Mouse (Mus musculus) cerebellum, postnatal 36 days (tissue): ENCODE results near the gene Mboat2.
A peak's percentile ranks its signal among the peaks of the same experiment; 100 is the strongest.

Experiments
- DNase-seq, 2 experiments: peaks; one replicate each; pipeline ENCODE4 v3.0.0; 2021 to 2022; ENCODE audit warnings: mixed read lengths in 2 of 2

Gene Mboat2

DNA sequence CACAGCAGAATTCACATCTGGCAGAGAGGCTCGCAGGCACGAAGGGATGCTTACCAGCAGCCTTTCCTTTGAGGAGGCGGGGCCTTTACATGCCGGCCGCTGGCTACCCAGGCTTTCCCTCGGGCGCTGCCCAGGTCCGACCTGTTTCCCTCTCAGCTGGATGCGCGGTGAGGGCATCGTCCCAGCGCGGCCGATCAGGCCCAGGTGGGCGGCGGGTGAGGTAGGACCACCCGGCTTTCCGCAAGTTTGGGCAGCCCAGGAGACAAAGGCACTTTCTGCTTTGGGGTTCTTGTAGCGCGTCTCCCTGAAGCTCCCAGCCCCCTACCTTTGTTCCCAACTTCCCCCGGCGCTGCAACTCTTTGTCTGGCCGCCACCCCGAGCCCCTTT lies at the start of gene Mboat2:
Gene Mboat2, plus strand, starts transcription at position 114 of the 387 bp plus-strand sequence.
- peak; percentile 18 to 36 for DNase-seq

DNA sequence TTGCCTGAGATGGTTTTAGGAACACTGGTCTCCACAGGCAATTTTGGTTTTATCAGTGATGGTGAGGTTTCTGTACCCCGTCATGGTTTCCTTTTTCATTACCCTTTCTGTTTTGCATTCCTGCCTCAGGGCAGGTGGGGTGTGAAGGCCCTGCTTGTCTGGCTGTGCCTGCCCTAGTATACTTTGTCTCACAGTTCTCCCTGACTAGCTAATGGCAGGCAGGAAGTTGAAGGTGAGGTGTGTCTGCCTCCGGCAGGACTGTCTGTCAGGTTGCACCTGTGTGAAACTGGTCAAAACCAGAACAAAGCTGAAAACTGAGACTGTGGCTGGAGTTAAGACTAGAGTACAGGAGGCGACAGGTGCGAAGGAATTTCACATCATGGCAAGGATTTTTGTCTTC lies 46.9 kb upstream of the Mboat2 start:
- no peak for DNase-seq

DNA sequence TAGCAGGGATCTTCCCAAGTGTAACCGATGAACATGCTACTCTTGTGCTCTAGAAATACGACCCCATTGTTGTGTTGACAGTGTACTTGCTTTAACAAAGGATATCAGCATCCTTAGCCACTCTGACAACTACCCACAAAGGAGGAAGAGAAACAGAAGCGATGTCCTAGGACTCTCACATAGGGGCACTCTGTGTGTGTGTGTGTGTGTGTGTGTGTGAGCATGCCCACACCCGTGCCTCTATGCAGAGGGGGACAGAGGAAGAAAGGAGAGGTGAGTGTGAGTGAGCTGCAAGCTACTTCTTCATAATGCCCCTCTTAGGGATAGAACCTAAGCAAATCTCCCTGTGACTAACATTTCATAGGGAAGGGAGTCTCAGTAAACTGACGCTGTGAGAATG lies 44.8 kb upstream of the Mboat2 start:
- DNase-seq, result no peak

DNA sequence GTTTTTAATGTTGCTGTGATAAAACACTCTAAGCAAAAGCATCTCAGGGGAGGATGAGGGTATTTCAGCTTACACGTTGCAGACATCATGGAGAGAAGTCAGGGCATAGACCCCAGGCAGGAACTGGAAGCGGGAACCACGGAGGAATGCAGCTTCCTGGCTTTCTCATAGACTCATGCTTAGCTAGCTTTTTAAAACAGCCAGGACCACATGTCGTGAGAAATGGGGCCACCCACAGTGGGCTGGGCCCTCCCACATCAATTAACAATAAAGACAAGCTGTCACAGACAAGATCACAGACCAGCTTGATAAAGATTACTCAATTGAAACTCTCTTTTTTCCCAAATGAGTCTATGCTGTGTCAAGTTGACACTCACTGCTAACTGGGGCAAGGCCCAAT lies 44.4 kb upstream of the Mboat2 start:
- no peak for DNase-seq

DNA sequence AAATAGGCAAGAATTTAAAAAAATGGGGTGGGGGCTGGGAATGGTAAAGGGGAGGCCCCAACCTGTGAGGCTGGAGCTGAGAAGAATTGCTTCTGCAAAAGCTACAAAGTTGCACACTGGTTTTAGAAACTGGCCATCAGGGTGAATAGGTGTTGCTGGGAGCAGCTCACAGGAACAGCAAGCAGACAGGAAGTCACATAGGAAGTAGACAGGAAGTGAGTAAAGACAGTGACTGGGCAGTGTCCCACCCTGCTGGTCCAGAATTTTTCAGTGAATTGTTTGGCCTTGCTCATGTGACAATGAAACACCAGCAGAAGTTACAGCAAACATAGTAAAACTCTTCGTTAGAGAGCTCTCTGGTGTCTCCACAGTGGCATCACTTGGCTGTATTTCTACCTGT lies 41.0 kb upstream of the Mboat2 start:
- no peak for DNase-seq

DNA sequence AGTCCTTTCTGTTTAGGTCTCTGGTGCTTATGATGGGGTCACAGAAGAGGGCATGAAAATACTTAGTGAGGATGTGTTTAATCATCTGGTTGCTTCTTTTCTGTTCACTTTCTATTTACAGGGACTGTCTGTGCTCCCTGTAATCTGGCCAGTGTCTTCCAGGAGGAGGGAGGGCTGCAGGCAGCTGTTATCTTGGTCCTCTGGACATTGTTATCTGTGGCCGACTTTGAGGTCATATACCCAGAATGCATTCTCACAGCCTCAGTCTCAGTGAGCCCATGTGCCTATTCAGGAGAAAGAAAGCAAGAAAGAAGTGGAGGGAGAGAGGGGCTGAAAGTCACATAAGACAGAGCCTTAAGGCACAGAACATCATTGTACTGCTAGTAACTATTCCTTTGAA lies 19.4 kb upstream of the Mboat2 start:
- DNase-seq, result no peak

DNA sequence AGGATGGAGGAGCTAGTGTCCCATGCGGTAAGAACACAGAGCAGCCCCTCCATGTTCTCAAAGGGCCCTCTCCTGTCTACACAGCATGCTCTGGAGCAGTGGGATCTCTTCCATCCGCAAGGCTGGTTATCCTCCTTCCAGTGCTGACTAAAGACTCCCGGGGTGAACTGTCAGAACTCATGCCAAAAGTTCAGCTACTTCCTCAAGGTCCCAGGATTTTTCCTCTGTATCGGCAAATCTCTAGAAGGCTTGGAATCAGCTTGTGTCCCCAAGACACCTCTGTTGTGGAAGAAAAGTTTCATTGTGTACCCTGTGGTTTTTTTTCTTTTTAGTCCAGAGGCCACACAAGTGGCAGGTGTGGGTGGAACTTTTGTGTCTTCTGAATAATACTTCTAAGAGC lies 18.8 kb upstream of the Mboat2 start:
- DNase-seq, result no peak

DNA sequence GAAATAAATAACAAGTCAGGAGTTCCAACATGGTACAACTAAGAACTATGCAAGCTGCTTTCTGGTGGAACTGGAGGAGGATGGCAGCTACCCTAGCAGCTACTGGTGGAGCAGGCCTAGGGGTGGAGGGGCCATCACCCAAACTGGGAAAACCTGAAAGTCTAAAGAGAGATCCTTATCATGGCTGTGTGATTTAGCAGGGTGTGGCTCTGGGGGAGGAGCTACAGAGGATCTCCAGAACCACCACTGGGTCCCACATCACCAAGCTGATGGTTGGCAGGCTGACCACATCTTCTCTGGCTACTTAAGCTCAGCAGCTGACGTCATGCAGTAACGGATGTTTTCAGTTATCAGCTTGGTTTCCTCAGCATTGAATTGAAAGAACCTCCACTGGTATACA lies 7.8 kb upstream of the Mboat2 start:
- no peak for DNase-seq

DNA sequence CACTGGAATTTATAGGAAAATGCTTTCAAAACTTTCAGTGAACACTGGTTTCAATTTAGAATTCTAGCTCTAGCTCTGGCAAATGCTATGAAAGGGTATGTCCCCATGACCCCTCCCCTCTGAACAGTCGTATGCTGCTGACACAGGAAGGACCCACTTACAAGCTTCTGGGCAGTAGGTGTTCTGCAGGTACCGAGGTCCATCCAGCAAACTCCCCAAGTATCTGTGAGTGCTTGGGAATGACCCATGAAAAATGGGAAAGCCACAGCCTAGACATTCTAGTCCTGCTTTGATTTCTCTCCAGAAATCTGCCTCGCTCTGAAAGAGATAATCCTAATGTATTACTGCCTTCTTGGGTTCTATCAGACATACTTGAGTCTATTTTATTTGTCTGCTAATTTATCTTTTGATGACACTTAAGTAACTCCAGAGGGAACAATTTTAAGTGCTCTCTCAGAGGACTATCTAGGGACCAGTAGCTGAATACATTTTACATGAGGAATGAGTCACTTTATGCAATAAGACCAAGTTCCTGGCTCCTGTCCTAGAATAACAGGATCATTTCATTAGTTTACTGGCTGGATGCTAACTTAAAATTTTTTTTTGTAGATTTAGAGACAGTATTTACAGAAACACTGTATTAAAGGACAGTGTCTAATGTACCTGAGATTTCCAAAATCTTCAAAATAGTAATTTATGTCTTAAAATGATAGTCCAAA lies 6.9 kb upstream of the Mboat2 start:
- DNase-seq, result no peak

DNA sequence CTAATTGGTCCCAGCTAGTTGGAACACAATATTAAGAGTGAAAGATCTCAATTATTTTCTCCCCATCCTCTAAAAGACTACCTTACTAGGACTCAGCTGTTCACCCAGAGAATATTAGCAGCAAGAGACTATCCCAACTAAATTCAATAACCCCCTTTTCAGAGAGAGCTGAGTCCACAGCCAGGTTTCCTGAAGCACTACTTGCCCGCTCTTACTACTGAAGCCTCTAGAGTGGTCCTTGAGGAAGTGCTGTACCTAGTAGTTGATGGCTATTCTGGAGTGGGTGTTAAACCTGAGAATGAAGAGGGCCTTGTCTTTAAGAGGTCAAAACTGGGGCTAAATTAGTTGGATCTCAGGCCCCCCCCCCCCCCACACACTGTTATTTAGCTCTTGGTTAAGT lies 593 bp upstream of the Mboat2 start:
- no peak for DNase-seq

DNA sequence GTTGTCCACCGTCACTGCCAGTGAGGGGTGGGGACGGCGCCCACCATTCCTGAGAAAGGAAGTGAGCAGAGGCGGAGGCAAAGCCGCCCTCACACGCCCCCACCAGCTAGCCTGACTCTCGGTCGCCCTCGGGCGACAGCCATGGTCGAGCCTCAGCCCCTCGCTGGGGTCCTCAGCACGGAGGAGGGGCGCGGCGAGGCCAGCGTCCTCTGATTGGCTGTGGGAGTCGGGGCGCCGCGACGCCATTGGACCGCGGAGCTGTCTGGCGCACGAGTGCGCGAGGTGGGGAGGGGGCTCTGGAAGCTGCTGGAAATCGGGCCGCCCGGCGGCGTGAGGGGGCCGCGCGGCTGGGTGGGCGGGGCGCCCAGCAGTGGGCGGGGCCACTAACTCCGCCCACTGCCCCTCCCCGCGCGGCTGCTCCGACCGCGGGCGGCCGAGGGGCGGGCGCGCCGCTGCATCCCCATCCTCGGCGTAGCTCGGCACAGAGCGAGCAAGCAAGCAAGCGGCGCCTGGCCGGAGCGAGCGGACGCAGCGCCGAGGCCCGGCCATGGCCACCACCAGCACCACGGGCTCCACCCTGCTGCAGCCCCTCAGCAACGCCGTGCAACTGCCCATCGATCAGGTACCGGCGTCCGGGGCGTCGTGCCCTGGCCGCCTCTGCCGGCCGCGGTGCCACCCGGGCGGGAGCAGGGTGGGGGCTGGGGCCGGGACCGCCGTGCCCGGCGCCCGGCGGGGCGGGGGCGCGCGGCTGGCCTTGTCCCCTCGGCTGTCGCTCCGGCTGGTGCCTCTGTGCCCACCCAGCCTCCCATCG lies 679 bp downstream of the Mboat2 start:
- peak; percentile 64 to 74 for DNase-seq

DNA sequence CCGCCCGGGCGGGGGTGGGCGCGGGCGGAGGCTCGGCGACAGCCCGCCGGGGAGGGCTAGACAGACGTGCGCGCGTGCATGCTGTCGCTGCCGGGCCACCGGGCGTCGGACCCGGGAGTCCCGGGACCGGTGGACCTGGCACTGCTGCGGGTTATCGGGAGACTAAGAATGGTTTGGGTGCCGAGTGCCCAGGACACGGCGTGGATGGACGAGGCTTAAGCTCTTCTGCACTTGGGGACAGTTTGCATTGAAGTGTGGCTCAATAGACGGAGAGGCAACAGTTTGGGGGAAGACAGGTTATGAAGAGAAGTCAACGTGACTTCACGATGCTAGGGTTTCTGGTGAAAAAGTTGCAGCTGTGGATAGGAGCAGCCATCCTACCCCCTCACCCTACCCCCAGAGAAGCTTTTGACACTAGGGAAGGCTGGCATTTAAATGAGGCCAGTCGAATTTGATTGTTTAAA lies 1.3 kb downstream of the Mboat2 start:
- peak; percentile 21 to 24 for DNase-seq

DNA sequence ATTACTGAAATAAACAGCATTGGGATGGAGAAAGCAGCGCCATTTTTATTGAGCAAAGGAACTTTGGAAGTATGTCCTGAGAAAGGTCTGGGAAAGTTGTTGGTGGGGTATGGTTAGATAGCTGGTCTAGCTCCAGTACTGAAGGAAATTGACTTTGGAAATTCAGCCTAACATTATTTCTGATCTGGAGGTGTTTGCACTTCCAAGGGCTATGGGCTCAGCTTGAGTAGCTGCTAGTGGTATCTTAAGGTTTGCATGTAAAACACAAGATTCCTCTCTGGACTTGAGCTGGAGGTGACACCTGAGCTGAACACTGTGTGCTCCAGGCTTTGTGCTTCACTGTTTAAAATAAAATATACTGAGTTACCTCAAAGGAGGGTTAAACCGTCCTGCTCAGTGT lies 1.8 kb downstream of the Mboat2 start:
- DNase-seq, result no peak

DNA sequence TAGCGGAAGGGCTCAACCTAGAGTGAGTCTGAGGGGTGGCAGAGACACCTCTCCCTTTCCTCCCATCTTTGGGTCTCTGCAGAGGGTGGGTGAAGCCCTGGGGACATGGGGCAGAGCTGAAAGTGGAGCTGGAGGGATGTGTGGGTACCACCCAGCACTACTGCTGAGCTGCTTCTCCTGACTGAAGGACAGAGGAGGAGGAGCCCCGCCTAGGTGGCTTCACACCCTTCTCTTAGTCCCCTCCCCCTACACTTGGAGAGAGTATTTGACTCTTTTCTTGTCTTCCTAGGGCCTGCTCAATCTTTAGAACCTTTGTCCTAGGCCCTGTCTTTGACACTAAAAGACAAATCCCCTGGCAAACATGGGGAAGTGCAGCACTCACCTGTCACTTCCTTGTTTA lies 7.3 kb downstream of the Mboat2 start:
- DNase-seq, result no peak

DNA sequence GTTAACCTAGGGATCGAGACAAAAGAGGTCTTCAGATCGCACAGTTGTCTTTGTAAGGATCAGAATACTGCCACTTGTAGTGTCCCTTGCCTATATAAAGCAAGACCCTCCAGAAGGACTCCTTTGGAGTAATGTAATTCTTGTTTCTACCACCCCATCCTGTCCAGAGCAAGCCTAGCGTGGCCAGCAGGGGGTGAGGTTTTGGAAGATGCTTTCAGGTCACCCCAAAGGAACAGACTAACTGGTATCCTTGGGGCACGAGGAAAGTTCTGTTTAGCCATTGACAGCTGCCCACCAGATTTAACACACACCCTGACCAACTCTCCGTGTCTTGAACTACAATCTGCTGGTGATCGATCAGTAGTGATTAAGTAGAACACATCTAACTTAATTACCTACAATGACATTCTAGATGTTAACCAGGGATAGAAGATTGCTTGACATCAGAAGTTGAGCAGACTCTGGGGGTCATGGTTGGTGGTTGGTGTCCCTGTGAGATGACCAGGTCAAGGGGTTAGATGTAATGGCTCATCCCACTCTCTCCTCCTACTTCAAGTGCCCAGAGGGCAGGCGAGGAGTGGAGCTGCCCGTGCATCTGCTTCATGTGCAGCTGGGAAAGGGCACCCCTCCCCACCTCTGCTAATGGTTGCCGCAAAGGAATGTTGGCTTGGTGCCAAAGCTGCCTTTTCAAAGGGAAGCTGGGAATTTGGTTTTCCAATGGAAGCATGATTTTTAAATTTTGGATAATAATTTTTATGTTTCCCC lies 10.6 kb downstream of the Mboat2 start:
- no peak for DNase-seq

DNA sequence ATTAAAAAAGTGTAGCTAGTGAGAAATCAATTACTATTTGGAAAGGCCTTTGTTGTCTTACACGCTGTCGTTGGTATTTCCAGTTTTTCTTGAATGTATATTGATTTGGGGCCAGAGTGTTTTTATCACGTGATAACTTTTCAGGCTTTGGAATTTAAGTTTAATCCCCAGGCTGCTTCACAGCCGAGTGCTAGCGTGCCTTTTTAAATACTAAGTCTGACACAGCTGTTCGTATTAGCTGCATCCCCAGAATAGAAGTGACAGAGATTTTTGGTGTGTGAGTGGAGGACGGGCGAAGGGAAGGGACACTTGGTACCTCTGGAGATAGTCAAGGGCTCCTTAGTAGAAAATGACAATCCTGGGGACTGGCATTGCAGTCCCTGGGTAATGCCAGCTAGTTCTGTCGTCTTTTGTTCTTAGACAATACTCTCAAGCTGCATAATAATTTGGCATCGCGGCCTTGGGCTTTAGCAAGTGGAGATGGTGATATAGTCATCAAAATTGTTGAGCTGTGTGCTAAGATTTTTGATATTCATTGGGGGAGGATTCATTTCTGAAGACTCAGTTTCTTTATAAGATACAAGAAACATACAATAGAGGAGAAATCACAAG lies 11.7 kb downstream of the Mboat2 start:
- DNase-seq, result no peak

DNA sequence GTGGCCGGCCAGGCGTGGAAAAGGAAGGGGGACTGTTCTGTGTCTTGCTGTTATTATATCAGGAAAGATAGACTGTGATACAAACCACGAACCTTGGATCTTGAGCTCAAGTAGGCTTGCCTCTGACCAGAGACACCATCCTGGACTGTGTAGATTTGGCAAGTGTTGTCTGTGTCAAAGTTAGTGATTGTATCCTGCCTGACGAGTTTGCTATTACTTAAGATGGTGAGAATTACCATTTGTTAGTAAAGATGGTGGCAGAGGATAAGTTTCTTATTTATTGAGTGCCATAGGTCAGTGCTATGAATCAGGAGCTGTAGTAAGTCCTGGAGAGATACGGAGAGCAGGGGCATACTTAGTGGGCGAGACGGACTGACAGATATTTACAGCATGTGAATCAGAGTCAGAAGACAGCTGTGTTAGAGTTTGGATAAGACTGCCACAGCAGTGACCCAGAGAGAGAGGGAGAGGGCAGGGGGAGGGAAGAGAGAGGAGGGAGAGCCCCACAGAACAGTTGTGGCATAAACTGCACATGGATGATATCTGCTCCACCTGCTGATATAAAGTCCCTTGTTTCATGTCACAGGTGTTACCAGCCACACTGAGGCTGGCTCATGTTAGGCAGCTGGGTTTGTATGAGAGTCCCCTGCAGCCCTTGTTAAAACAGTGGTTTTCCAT lies 12.9 kb downstream of the Mboat2 start:
- DNase-seq, result no peak

DNA sequence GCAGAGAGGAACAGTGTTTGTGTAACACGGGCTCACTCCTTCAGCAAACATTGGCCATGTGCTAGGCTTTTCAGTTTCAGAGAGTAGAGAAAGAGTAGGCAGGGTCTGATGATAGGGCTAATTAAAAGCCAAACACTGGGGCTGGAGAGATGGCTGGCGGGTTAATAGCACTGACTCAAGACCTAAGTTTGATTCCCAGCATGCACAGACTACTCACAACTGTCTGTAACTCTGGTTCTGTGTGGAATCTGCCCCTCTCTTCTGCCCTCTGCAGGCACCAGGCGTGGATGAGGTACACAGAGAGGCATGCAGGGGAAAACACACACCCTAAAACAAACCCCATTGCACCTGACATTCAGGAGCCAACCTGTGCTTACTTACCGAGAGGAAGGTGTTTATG lies 14.7 kb downstream of the Mboat2 start:
- no peak for DNase-seq

DNA sequence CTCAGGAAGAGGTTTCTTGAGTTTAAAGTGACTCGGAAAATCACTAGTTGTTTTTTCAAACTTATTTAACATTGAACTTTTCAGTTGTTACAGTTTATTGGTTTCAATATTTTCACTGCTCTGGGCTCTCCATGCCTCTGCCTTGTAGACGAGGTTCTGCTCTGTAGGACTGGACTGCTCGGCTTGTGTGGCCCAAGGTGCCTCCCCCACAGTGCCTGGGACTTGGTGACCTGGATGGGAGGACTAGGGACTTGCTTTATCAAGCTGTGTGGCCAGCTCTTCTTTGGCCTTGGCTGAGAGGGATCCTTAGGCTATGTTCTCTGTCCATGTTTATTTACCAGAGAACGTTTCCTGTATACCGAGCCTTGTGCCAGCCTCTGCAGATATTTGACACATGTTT lies 17.4 kb downstream of the Mboat2 start:
- no peak for DNase-seq

DNA sequence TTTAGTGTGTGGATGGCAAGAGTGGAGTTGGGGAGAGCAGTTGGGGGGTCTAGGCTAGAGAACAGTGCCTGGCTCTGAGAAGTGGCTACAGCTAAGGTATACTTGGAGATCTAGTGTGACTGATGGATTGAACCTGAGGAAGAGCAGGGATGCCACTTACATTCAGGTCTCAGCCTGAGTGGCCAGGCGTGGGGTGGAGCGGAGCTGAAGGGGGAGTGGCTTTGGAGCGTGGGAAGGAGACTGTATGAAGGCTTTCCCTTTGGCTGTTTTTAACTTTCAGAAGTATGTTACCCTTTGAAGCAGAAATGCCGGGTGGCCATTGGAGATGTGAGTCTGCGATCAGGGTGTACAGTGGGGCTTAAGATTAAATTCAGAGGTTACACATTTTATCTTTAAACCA lies 26.7 kb downstream of the Mboat2 start:
- DNase-seq, result no peak

DNA sequence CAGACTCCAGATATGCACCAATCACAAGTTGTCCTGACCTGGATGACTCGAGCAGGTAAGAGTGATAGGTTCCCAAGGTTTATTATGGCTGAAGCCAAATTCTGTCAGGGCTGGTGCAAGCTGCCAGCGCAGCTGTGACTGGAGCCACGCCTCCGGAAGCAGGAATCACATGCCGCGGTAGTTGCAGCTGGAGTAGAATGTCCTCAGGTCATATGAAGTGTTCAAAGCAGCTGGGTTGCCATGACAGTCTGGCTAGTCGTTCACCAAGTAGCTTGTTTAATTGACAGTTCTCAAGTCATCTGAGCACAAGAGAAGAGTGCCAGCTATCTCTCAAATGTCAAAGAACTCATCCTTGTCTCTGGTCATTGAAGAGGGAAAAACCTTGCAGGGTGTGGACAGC lies 28.7 kb downstream of the Mboat2 start:
- no peak for DNase-seq

DNA sequence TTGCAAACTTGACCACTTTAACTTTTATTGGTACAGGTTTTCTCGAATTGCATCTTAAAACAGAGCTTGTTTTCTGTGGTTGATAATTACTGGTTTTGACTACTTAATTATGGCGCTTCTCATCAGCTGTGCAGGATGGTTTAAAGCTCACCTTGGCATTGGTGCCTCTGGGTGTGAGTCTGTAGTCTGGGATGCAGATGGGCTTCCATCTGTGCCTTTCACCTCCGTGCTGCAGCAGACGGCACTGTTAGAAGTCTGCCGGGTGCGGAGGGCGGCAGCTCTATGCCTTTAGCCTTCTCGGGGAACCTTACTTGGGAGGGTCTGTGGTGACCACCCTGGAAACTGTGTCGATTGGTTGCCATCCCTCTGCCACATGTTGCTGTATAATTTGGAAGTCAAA lies 29.8 kb downstream of the Mboat2 start:
- DNase-seq, result no peak

DNA sequence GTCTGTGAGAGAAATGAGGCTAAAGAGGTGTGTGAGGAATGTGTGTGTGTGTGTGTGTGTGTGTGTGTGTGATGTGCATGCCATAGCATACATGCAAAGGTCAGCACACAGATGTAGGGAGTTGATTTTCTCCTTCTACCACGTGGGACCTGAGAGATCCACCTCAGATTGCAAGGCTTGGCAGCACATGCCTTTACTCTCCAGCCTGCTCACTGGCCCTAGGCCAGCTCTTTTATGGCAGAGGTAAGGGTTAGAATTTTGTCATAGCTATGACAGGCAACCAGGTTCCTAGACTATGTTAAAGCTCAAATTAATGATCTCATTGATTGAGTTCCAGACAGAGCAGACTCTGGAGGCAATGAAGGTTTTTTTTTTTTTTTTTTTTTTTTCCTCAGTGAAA lies 33.1 kb downstream of the Mboat2 start:
- no peak for DNase-seq
